Mouse (Mus musculus): ENCODE results near the gene Vmn1r115.
"Not testable (repeated sequence)": the region's sequence is repeated elsewhere in the genome, so short reads cannot be mapped to it uniquely, and the experiment has no call there.

Vmn1r115 gene

DNA sequence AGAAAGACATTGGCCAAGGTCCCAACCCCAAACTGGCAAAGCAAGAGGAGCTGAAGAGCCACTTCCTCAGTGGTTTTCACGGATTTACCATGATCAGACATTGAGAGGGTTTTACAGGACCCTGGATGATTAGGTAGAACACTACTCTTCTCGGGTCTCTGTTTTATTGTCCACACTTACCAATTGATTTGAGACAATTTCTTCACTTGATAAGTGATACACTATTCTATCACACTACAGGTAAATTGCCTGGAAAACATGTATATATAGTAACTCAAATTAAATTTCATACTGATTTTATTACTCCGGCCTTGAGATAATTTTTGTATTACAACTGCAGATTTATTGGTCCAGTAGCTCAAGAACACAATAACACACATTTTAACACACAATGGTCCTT, at the start of gene Vmn1r115:
Gene Vmn1r115, minus strand, starts transcription at position 101 of the 400 bp plus-strand sequence.
- not testable (repeated sequence) for DNase-seq (ENCODE audit: low spot score in 2 of 2)

DNA sequence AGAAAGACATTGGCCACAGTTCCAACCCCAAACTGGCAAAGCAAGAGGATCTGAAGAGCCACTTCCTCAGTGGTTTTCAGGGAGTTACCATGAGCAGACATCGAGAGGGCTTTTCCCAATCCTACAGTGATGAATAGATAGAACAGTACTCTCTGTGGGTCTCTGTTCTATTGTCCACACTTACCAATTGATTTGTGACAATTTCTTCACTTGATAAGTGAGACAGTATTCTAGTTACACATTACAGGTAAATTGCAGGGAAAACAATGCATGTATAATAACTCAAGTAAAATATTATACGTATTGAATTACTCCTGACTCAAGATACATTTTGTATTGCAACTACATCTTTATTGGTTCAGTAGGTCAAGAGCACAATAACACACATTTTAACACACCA, 39.2 kb upstream of the Vmn1r115 start, which contains the start of gene Vmn1r117:
Gene Vmn1r117, minus strand, starts transcription at position 101 of the 400 bp plus-strand sequence.
- DNase-seq (ENCODE audit: low spot score in 2 of 2) = not testable (repeated sequence)

DNA sequence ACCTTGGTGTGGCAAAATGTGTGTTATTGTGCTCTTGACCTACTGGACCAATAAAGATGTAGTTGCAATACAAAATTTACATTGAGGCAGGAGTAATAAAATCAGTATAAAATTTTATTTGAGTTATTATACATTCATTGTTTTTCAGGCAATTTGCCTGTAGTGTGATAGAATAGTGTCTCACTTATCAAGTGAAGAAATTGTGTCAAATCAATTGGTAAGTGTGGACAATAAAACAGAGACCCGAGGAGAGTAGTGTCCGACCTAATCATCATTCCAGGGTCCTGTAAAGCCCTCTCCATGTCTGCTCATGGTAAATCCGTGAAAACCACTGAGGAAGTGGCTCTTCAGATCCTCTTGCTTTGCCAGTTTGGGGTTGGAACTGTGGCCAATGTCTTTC, 27.2 kb upstream of the Vmn1r115 start, which contains the start of gene Vmn1r116:
Gene Vmn1r116, plus strand, starts transcription at position 301 of the 400 bp plus-strand sequence.
- DNase-seq (ENCODE audit: low spot score in 2 of 2) = not testable (repeated sequence)

DNA sequence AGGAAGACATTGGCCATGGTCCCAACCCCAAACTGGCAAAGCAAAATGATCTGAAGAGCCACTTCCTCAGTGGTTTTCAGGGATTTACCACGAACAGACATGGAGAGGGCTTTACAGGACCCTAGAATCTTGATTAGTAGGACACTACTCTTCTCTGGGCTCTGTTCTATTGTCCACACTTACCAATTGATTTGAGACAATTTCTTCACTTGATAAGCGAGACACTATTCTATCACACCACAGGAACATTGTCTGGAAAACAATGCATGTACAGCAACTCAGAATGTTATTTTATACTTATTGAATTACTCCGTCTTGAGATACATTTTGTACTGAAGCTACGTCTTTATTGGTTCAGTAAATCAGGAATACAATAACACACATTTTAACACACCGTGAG, 32.7 kb downstream of the Vmn1r115 start, which contains the start of gene Vmn1r114:
Gene Vmn1r114, minus strand, starts transcription at position 101 of the 400 bp plus-strand sequence.
- DNase-seq (ENCODE audit: low spot score in 2 of 2) = not testable (repeated sequence)
